Mouse (Mus musculus): ENCODE results near the gene Cpd. TPM values are rescaled to one million over a fixed set of nuclear protein-coding genes. Genes with fewer than 3 reads are reported as not detected.

The Cpd gene
- polyA plus RNA-seq, 1 experiment from 2014 or later = 33.4 TPM

DNA sequence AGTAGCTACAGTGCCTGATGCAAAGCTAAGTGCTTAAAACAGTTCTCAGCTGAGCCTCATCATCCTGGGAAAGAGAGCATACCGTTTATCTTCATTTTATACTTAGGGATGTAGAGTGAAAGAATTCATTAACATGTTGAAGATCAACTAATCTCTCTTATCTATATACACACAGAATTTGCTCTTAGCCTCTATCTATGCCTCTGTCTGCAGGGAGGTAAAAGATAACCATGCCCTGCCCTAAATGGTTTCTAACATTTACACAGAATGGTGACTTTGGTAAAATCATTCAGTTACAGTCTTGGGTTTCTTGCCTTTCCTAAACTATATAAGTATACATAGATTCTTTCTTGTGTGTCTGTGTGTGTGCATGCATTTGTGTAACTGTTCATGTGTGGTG is 12.2 kb downstream of the Cpd start:
- H3K9me3 ChIP-seq (ENCODE audit: low read depth, low read length) = no peaks in the 10 kb centered on the region
- no peak for DNase-seq
- no peak overlapping the region for H3K4me3 ChIP-seq (ENCODE audit: low read depth, low read length)
- peaks cover 18% of the 10 kb centered on the region; the same call in 1 of the 2 replicates for H3K36me3 ChIP-seq (ENCODE audit: insufficient read depth)
- no peaks in the 10 kb centered on the region for H3K4me1 ChIP-seq (ENCODE audit: insufficient read depth)
- H3K4me2 ChIP-seq = no peak overlapping the region
- no peak for ATAC-seq (ENCODE audit: insufficient read depth)
- no peak overlapping the region for H3K27ac ChIP-seq (ENCODE audit: low read depth)
- 80% methylated on average over 1 of the region's 1 CpGs for WGBS
- no peak overlapping the region for H3K9ac ChIP-seq
- TF ChIP-seq CTCF (IDR thresholded peaks at IDR 0.05; ENCODE audit: low read depth) = no peak
- no peaks in the 10 kb centered on the region for H3K27me3 ChIP-seq (ENCODE audit: insufficient read depth, low read length)

DNA sequence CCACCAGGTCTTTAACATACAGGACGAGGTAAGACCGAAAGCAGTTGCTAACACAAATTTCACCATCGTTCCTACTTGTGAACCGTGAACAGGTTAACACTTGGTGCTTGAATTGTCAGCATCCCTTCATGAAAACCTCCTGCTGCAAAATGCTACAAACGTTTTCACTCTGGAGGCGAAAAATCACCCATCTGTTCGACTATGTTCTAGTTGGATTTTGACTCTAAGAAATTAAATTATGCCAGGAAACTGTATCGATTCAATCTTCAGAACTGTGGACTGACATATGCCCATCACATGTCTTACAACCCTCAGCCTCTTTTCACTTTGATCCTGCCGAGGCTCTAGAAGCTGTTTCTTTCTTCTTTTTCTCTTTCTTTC is 21.9 kb downstream of the Cpd start:
- Histone ChIP-seq H3K9ac (no peak overlapping the region), H3K36me3 (ENCODE audit: insufficient read depth) (no peaks in the 10 kb centered on the region), H3K4me1 (ENCODE audit: insufficient read depth) (peaks cover 4% of the 10 kb centered on the region), H3K4me3 (ENCODE audit: low read depth, low read length) (no peak overlapping the region), H3K4me2 (no peak overlapping the region), H3K27ac (ENCODE audit: low read depth) (no peak overlapping the region), H3K27me3 (ENCODE audit: insufficient read depth, low read length) (no peaks in the 10 kb centered on the region), H3K9me3 (ENCODE audit: low read depth, low read length) (no peaks in the 10 kb centered on the region)
- ATAC-seq (ENCODE audit: insufficient read depth) (no peak), DNase-seq (no peak)
- TF ChIP-seq CTCF (IDR thresholded peaks at IDR 0.05; ENCODE audit: low read depth) = no peak
- 82% methylated on average over 9 of the region's 9 CpGs for WGBS

DNA sequence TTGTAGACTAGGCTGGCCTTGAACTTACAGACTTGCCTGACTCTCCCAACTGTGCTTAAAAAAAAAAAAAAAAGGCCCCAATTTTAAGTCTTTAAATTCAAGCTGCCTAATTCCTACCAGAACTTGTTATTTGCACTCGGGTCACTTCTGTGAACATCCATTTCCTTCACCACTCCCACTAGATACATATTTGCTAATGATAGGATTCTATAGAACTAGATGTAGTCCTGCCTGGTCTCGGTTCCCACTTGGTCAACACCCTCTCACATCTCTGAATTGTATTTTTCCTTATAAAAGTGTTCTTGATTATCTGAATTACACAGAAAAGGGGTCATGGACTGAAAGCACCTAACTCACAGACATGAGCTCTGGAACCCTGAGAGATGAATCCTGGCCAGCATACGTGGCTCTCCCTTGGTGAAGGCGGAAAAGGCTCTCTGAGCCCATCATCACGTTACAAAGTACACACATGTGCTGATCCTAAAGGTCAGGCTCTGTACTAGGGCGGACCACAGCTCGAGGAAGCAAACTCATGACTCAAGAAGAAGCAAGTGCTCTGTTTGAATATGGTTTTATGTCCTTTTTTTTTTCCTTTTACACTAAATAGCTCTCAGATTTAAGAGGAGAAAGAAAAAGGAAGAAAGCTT is 22.5 kb downstream of the Cpd start:
- H3K4me3 ChIP-seq (ENCODE audit: low read depth, low read length) = no peak overlapping the region
- H3K27me3 ChIP-seq (ENCODE audit: insufficient read depth, low read length) = no peaks in the 10 kb centered on the region
- no peaks in the 10 kb centered on the region for H3K9me3 ChIP-seq (ENCODE audit: low read depth, low read length)
- no peak overlapping the region for H3K4me2 ChIP-seq
- H3K27ac ChIP-seq (ENCODE audit: low read depth) = no peak overlapping the region
- ATAC-seq (ENCODE audit: insufficient read depth) = no peak
- no peak for TF ChIP-seq CTCF (IDR thresholded peaks at IDR 0.05; ENCODE audit: low read depth)
- no peak for DNase-seq
- 58% methylated on average over 7 of the region's 7 CpGs for WGBS
- no peak overlapping the region for H3K9ac ChIP-seq
- no peaks in the 10 kb centered on the region for H3K36me3 ChIP-seq (ENCODE audit: insufficient read depth)
- H3K4me1 ChIP-seq (ENCODE audit: insufficient read depth) = peaks cover 4% of the 10 kb centered on the region

DNA sequence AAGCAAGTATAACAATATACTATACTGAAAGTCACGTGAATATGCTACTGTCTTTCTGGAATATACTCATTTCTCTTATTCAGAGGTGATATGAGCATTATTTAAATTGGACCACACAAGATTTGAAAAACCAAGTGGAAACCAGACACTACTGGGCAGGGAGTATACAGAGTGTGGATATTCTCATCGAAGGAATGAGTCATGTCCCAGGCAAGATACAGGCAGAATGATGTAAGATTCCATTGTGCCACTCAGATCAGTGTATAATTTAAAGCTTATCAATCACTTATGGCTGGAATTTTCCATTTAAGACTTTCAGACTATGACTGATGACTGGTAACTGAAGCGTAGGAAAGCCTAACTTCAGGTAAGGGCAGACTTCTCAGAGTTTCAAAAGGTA is 23.2 kb downstream of the Cpd start:
- no peaks in the 10 kb centered on the region for H3K27me3 ChIP-seq (ENCODE audit: insufficient read depth, low read length)
- no peak for TF ChIP-seq CTCF (IDR thresholded peaks at IDR 0.05; ENCODE audit: low read depth)
- H3K4me1 ChIP-seq (ENCODE audit: insufficient read depth) = peaks cover 4% of the 10 kb centered on the region
- DNase-seq (no peak), ATAC-seq (ENCODE audit: insufficient read depth) (no peak)
- WGBS = 78% methylated on average over 3 of the region's 3 CpGs
- no peak overlapping the region for H3K9ac ChIP-seq
- no peak overlapping the region for H3K4me3 ChIP-seq (ENCODE audit: low read depth, low read length)
- no peaks in the 10 kb centered on the region for H3K36me3 ChIP-seq (ENCODE audit: insufficient read depth)
- H3K4me2 ChIP-seq = no peak overlapping the region
- no peaks in the 10 kb centered on the region for H3K9me3 ChIP-seq (ENCODE audit: low read depth, low read length)
- H3K27ac ChIP-seq (ENCODE audit: low read depth) = no peak overlapping the region

DNA sequence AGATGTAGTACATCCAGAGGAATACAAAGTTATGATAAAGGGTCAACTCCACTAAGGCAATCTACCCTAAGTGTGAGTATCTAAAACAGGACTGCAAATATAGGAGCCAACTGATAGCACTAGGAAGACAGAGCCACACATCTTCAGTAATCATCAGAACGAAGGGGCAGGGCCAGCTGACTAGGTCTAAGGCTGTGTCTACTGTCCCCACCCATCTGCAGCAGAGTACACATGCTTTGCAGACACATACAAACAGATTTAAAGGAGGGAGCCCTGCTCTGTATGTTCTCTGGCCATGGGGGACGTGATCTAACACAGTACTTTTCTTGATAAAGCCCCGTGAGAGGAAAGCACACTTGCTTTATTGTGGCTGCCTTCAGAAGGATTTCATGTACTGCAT is 25.5 kb downstream of the Cpd start:
- TF ChIP-seq CTCF (IDR thresholded peaks at IDR 0.05; ENCODE audit: low read depth) = no peak
- Histone ChIP-seq H3K4me3 (ENCODE audit: low read depth, low read length) (no peak overlapping the region), H3K27me3 (ENCODE audit: insufficient read depth, low read length) (no peaks in the 10 kb centered on the region), H3K9me3 (ENCODE audit: low read depth, low read length) (no peaks in the 10 kb centered on the region), H3K27ac (ENCODE audit: low read depth) (no peak overlapping the region), H3K36me3 (ENCODE audit: insufficient read depth) (no peaks in the 10 kb centered on the region), H3K4me2 (no peak overlapping the region), H3K9ac (no peak overlapping the region), H3K4me1 (ENCODE audit: insufficient read depth) (peaks cover 4% of the 10 kb centered on the region)
- WGBS = 53% methylated on average over 3 of the region's 3 CpGs
- DNase-seq (no peak), ATAC-seq (ENCODE audit: insufficient read depth) (no peak)

DNA sequence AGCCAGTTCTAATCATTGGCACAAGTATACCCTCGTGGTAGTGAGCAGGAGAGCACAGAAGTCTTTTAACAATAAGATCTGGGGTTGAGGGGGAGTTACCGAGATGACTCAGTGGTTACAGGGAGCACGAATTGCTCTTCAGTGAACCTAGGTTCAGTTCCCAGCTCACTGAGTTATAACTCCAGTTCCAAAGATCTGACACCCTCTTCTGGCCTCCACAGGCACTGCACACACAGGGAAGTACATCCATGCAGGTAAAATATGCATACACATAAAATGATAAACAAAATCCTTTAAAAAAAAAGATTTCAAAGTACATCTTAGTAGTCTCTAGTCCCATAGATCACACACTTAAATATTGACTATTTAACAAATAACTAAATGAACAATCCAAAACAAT is 29.2 kb downstream of the Cpd start:
- DNase-seq = no peak

DNA sequence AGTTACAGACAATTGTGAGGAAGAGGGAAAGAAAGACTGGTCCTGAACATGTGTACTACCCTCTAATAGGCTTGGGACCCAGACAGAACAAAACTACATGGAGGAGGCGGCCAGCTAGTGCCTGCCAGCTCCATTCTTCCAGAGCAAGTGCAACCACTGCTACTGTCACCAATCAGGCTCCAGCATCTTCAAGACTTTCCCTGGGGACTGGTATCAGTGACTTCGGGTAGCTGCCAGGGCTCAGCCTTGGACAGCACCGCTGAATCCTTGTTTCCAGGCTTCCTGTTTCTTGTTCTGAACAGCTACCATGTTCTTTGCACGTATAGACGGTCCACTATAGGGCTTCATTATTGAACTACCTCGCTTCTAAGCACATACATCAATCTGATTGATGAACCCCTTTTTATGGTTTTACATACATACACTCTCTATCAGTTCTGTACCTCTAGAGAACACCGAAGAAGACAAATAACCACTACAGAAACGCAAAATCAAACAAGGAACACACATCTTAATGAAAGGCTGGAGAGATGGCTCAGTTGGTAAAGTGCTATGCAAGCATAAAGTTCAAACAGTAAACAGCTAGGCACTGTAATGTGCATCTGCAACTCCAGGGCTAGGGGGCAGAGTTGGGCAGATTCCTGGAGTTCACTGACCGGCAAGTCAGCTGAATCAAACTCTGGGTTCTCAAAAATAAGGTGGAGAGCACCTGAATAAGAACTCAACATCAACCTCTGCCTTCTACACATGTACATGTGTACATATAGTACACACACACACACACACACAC is 35.9 kb downstream of the Cpd start:
- no peak overlapping the region for H3K4me2 ChIP-seq
- H3K9ac ChIP-seq = no peak overlapping the region
- no peak overlapping the region for H3K4me3 ChIP-seq (ENCODE audit: low read depth, low read length)
- no peak overlapping the region for H3K27ac ChIP-seq (ENCODE audit: low read depth)
- H3K36me3 ChIP-seq (ENCODE audit: insufficient read depth) = peaks cover 45% of the 10 kb centered on the region
- peak; percentile 41 for TF ChIP-seq CTCF (IDR thresholded peaks at IDR 0.05; ENCODE audit: low read depth)
- H3K4me1 ChIP-seq (ENCODE audit: insufficient read depth) = no peaks in the 10 kb centered on the region
- H3K27me3 ChIP-seq (ENCODE audit: insufficient read depth, low read length) = no peaks in the 10 kb centered on the region
- DNase-seq (peak; percentile 37), ATAC-seq (ENCODE audit: insufficient read depth) (no peak)
- WGBS = 81% methylated on average over 9 of the region's 9 CpGs
- H3K9me3 ChIP-seq (ENCODE audit: low read depth, low read length) = no peaks in the 10 kb centered on the region

More for the DNA sequence above, 29.2 kb downstream of the Cpd start:
- no peak overlapping the region for H3K4me2 ChIP-seq
- no peak overlapping the region for H3K27ac ChIP-seq (ENCODE audit: low read depth)
- 81% methylated on average over 3 of the region's 3 CpGs for WGBS
- H3K9me3 ChIP-seq (ENCODE audit: low read depth, low read length) = no peaks in the 10 kb centered on the region
- H3K4me1 ChIP-seq (ENCODE audit: insufficient read depth) = no peaks in the 10 kb centered on the region
- H3K9ac ChIP-seq = no peak overlapping the region
- no peaks in the 10 kb centered on the region for H3K27me3 ChIP-seq (ENCODE audit: insufficient read depth, low read length)
- 0 out of 2 replicates have a peak, but pooled peaks have one; percentile 5 for TF ChIP-seq CTCF (IDR thresholded peaks at IDR 0.05; ENCODE audit: low read depth)
- no peak overlapping the region for H3K4me3 ChIP-seq (ENCODE audit: low read depth, low read length)
- no peak for ATAC-seq (ENCODE audit: insufficient read depth)
- peaks cover 11% of the 10 kb centered on the region; the same call in 1 of the 2 replicates for H3K36me3 ChIP-seq (ENCODE audit: insufficient read depth)

All from lung, embryonic 14.5 days (tissue).